Mouse (Mus musculus): ENCODE data around the gene Tada3.

Tada3 gene

DNA sequence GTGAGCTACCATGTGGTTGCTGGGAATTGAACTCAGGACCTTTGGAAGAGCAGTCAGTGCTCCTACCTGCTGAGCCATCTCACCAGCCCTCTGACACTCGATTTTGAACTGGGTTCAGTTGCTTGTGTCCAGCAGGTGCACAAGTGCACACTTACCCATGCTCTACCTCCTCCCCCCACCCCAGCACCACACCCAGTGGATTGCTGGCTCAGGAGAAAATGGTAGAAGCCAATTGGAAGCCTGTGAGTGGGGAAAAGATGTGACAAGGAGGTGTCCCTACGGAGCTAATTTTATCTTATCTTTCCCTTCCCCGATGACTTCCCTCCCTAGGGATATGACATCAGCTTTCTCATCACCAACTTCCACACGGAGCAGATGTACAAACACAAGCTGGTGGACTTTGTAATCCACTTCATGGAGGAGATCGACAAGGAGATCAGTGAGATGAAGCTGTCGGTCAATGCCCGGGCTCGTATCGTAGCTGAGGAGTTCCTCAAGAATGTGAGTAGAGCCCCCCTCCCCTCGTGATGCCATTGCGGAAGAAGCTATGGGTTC, 7.6 kb upstream of the Tada3 start:
- no peak for DNase-seq

DNA sequence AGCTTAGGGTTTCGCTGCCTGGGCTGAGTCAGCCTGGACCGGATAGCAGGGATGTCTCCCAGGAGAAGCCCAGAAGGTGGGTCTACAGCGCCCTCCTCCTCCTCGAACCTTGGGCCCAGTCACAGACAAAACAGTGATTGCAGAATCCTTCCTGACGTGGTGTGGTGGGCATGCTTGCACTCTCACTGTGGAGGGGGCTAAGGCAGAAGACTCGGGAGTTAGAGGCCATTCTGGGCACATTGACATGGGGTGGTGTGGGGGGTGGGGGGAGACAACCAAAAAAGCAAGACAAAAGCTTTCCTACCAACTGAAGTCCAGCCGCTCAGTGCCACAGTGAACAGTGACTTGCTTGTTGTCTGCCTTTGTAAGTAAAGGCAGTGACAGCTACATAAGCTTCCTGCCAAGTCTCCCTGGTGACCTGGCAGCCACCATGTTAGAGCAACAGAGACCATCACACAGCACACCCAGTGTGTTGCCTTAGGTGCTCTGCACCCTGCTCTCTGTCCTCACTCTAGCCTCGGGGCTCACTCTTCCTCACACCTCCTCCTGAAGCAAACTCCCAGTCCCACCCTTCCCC, 6.8 kb upstream of the Tada3 start:
- peak; percentile 52 for DNase-seq

DNA sequence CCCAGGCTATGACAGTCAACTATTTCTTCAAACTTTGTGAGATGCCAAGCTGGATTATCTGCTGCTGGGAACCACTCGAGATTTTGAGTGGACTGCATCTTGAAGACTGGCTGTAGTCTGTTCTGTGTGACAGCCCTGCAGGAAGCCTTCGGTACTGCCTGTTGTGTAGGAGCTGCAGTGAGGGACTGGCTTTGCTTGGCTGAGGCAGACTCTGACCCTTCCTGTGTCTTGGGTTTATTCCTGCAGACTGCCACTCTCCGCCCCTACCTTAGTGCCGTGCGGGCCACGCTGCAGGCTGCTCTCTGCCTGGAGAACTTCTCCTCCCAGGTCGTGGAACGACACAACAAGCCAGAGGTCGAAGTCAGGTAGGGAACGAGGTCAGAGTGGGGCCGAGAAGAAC, 2.8 kb upstream of the Tada3 start:
- no peak for DNase-seq

DNA sequence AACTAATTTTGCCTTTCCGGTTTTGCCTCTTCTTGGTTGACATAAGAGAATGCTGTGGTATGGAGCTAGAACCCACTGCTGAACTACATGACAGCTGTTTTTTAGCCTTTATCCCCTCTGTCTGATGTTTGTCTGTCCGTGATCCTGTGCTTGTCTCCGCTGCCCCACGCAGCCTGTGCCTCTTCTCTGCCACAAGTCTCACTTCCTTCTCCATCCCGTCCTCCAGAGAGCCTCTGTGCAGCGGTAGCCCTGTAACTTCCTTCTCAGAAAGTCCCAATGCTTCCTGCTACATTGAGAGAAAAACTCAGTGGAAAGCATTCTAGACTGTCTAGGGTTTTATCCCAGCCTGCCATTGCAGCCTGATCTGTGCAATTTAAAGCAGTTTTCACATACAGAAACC, 1.6 kb upstream of the Tada3 start:
- DNase-seq, result no peak

DNA sequence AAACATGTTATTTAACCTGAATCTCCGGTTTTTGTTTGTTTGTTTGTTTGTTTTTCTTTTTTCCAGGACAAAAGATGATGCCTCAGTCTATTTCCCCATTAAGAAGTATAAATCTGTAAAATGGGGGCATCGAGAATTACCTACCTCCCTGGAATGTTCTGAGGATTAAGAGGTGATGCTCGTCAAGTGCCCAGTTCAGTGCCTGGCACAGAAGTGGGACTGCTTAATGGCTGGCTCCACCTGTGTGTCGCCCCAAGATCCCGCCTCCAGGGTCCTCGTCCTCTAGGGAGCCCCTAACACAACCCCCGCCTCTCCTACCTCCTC, 549 bp downstream of the Tada3 start:
- DNase-seq, result no peak

DNA sequence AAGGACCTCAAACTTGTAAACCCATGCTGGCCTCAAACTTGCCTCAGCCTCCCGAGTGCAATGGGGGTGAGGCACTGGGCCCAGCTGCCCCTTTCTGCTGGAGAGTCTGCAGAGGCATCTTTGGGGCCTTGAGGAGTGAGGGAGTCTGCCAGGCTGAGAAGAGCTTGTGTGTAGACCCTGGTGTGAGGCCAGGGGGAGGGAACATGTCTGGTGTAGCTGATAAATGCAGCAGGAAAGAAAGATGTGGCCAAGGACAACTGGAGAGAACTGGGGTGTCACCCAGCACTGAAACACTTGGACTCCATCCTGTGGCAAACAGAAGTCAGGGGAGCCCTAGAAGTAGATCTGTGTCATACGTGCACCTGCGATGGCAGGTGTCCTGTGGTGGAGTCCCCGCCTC, 4.2 kb downstream of the Tada3 start:
- DNase-seq, result no peak

DNA sequence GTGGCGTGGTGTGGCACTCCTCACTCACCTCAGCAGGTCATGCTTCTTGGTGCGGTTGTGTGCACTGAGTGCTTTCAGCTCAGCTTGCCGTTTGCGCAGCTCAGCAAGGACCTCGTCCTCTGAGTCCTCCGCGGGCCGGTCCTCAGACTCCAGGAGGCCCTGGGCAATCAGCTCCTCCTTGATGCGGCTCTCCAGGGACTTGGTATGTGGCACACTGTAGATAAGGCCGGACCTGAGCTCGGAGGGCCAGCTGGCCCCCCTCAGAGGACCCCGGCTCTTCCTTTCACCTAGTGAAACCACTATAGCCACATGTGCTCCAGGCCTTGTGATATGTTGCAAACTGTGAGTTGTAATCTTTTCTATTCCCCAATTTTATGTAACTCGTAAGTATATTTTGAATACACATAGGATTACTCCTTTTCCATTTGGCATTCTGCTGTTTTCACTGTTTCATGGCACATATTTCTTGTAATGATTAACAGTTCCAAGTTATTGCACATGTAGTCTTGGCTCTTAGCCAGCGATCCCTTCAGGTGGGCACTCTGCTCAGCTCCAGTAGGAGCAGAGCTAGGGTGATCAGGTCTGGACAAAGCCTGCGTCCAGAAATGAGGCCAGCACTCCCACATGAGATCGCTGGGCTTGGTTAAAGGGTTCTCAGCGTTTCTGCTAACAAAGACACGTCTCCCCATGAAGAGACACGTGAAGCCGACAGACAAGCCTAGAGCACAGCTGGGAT, 7.3 kb downstream of the Tada3 start:
- DNase-seq, result no peak

DNA sequence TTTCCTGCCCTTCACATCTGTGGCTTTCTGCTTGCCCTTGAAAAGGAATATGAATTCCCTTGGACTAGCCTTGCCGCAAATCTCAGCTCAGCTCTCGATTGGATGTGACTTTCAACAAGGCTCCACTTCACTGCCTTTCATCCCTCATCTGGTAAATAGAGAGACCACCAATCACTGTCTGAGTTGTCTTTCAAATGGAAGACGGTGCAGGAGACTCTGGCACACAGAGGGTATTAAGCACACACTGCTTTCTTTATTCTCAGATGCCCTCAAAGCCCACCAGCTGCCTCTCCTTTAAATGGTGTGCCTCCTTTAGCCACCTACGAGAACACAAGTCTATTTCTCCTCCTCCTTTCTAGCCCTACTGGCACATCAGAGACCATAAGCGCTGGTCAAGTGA, 9.1 kb downstream of the Tada3 start:
- DNase-seq, result no peak

DNA sequence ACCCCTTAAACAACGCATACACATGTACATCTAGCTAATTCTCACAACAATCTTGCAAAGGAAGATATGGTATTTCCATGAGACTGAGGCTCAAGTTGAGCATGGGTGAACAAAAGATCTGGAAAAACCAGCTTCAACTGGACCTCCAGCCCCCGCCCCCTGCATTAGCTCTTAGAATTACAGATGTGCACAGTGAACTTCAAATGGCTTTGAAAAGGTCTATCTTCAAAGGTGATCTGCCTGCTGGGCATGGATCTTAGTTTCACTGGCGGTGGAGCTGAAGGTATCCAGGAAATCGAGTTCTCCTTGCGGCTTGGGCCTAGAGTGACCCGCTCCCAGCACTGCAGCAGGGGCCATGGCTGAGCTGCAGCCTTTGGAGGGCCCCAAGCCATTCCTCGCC, 9.6 kb downstream of the Tada3 start:
- DNase-seq, result no peak

DNA sequence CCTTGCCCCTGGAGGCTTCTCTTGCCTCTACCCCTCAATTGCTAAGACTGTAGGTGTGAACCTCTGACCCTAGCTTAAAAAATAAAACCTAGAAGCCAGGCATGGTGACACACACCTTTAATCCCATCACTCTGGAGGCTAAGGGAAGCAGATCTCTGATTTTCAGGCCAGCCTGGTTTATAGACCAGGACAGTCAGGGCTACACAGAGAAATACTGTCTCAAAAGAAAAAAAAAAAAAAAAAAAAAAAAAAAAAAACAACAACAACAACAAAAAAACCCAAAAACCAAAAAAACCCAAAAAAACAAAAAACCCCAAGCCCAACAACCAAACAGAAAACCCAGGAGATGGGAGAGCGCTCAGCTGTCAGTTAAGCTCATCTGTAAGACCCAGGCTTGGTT, 10.1 kb downstream of the Tada3 start:
- DNase-seq, result no peak

DNA sequence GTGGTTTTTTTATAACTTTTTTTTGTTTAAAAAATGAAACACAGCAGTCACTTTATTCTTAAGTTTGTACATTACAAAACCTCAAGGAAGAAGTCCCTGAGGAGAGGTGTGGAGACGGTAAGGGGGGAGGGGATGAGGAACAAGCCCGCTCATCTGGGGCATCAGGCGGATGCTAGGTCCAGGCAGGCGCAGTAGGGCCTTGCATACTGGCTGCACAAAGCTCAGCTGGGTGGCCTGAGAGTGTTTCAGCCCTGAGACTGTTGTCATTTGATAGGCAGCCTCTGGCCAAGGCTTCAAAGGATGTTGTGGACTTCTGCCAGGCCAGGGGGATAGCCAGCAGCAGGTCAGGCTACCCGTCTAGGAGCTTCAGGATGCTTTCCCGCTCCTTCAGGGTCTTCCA, 11.0 kb downstream of the Tada3 start:
- no peak for DNase-seq

DNA sequence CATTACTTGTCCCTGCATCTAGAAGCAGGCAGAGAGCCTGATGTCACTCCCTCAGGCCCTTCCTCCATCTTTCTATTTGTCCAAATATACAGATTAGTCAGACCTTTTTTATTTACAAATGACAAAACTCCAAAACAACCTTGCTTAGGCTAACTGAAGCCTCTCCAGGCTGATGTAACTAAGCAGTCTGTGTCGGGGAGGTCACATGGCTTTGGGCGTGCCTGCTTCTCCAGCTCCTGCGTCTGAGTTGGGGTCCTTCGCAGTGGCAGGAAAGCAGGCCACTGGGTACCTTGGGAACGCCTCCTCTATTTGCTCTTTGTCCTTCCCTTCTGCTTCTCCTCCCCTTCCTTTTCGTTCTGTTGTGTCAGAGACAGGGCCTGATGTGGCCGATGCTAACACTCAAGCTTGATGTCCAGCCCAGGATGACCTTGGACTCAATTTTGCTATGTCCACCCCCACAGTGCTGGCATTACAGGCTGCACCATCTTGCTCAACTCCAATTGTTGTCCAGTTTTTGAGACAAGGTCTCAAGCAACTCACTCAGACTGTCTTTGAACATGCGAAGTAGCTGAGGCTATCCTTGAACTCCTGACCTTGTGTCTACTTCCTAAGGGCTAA, 13.1 kb downstream of the Tada3 start:
- DNase-seq, result no peak

DNA sequence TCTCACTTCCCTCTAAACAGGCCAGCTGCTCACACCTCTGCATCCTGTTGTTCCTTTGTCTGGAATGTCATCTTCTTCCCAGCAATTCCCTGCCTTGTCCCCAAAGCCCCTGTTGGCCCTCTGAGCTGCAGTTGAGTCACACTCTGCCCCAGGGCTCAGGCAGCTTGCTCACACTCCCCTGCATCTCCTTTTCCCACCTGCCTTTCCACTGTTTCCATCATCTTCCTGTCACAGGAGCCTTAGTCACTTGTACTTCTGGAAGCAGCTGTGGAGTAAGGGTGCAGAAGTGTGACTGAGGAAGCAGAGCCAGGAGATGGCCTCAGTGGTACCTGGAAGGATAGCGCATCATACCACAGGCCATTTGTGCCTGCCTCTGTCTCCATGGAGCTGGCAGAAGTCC, 15.4 kb downstream of the Tada3 start:
- DNase-seq, result no peak

DNA sequence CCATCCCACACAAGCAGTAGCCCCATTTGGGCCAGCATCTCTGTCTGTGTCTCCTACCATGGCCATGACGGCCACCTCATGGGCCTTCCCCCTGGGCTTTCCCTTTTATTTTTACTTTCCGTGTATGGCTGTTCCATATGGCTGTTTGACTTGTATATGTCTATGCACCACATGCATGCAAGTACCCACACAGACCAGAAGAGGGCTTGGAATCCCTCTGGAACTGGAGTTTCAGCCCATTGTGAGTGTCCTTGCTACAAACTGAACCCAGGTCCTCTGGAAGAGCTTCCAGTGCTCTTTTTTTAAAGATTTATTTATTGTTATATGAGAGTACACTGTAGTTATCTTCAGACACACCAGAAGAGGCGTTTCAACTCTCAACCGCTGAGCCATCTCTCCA, 16.2 kb downstream of the Tada3 start:
- no peak for DNase-seq

DNA sequence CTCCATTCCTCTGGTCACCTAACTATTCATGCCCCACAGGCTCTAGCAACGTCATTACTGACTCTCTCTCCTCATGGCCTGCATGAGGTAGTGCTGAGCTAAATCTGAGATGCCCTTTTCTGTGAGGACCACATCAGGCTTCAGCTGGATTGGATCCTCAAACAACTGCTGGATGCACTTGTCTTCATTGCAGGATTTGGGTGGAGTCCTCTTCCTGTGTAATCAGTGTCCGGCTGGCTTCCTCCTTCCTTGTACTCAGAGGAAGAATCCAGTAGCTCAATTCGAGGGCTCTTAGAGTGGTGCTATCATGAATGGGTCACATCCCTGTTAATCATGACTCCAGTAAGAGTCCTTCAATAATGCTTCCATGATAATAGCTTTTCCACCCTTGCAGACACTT, 24.0 kb downstream of the Tada3 start:
- no peak for DNase-seq

DNA sequence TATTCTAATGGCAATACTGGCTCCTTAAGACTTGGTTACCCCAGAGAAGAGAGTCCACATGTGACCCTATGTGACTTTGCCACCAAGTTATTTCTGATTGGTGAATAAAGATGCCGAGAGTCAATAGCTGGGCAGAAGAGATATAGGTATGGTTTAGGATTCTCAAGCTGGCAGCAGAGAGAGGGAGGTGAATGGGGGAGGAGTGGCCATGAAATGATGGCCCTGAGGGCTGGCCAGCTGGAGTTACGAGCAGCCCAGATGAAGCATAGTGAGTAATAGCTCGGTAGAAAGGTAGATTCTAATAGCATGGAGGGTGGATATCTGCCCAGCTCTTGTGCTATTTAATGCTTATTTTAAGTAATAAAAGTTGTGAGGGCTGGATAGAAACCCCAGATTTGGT, 24.9 kb downstream of the Tada3 start:
- DNase-seq, result no peak

DNA sequence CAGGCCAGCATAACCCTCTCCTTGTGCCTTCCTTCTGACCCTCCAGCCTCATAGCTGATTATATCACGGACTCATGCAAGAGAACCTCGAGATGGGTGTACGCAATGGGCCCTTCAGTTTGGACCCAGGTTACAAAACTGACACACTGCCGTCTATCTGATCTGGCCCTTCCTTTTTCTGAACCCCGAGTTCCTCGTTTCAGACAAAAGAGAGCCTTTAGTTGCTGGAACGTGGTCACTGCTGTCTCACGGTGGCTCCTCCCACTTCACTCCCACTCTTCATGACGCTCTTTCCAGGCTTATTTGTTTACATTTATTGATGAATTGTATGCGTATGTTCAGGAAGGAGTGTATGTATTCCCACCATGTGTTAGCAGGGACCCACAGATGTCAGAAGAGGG, 26.0 kb downstream of the Tada3 start:
- no peak for DNase-seq

DNA sequence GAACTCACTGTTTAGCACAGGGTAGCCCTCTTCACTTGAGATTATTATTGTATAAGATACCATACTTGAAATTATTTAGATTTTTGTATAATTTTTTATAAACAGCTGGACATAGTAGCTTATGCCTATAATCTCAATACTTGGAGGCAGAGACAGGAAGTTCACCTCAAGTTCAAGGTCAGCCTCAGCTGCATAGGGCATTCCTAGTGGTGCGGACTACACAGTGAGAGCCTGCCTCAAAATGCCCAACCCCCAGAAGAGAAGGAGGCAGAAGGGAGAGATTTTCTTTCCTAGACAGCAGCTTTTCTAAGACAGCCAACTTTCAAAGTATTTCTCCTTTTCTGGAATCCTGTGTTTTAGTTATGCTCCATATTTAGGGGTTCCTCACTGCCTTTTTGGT, 26.5 kb downstream of the Tada3 start:
- no peak for DNase-seq

DNA sequence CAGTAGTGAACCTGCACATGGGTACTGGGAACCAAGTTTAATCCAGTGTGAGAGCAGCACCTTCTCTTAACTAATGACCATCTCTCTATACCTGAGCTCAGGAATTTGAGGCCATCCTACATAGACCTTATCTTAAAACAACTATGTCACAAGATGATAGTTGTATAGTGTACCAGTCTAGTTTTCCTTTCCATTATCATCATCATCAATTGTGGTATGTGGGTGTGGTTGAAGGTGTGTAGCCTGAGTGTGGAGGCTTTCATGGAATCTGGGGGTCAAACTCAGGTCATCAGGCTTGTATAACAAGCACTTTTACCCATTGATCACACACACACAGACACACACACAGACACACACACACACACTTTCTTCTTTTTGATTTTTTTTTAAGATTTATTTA, 27.1 kb downstream of the Tada3 start:
- DNase-seq, result no peak

DNA sequence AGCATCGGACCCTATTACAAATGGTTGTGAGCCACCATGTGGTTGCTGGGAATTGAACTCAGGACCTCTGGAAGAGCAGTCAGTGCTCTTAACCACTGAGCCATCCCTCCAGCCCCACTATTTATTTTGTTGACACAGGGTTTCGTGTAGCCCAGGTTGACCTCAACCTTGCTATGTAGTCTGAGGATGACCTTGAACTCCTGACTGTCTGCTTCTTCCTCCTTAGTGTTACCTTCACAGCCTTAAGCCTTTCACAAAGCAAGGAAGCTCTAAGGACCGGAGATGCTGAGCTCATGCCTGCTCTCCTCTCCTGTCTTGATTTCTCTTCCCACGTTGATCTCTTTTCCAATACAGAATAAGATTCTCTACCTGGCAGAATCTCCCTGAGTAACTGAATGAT, 30.8 kb downstream of the Tada3 start:
- no peak for DNase-seq

DNA sequence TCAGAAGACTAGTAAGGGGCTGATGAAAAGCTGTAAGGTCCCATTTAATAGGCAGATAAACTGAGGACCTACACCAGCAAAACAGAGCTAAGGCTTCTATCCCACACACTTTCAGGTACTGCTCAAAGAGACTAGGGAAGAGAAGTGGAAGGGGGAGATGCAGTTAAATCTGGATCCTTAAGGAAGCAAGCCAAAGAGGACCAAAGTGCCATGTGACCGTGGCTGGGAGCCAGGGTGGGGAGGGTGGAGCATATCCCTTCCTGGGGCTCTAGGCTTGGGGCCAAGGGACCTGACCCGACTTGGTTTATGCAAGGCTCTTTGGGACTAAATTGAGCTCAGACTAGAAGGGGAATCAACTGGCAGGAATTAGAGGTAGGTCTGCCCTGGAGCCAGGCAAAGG, 33.4 kb downstream of the Tada3 start:
- peak; percentile 68 for DNase-seq

DNA sequence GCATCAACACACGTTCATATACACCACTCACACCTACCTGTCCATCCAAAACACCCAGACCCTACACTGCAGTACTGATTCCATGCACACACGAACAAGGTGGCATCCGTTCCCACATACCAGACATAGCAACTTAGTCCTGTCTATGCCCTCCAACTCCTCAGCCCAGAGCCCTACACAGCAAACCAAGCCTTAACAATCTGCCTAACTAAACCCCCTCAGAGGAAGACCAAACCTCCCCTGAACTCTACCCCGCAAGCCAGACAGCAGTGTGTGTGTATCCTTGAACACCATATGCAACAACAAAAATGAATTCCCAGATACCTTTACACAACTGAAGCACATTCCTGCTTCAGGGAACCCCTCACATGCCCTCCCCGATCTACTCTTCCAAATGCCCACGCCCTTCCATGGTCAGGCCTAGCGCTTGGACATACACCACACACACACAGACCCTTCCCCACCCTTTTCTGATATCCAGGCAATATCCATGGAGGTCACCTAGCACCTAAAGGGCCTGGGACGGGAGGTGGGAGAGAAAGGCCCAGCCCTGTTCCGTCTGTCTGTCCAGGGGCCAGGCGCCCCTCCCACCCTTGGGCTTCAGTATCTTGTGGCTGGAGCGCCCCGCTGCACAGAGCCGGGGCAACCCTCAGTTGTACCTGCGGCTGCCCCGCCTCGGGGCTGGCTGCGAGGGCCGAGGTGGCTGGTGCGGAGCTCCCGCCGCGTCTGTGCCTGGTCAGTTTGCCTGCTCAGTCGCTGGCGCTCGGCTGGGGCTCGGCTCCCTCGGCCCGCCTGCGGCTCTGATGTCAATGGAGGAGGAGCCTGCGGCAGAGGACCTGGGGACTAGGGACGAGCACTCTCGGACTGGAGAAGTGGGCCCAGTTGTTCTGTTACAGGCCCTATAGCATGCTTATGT, 34.2 kb downstream of the Tada3 start, which contains the start of gene Camk1:
Camk1 (minus strand) TSS at position 808 of the 916 bp plus-strand sequence.
- peak; percentile 87 for DNase-seq

DNA sequence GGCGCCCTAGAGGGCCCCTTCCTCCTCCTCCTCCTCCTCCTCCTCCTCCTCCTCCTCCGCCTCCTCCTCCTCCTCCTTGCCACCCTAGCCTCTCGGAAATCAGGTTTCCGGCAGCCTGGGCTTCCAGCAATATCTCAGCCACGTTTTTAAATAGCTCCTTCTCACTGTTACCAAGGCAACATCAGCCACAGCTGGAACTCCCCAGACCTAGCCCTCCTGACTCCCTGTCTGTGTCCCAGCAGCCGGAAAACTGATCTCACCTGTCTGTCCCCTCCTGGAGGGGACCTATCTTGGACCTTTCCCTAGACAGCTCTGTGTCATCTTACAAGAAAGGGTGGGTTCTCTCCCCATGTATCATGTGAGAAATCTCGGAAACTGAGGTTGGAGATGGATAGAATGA, 35.4 kb downstream of the Tada3 start:
- DNase-seq, result peak; percentile 12
